Mouse (Mus musculus): Measurements from ENCODE around the gene Ubtd1. TPM values are rescaled to one million over a fixed set of nuclear protein-coding genes. Genes with fewer than 3 reads are reported as not detected.

Gene Ubtd1
- polyA plus RNA-seq (2014; fragmentation: Nextera tagmentation; extraction: Ambion mirVana) = 8.5 and 9.7 TPM in 2 replicates

DNA sequence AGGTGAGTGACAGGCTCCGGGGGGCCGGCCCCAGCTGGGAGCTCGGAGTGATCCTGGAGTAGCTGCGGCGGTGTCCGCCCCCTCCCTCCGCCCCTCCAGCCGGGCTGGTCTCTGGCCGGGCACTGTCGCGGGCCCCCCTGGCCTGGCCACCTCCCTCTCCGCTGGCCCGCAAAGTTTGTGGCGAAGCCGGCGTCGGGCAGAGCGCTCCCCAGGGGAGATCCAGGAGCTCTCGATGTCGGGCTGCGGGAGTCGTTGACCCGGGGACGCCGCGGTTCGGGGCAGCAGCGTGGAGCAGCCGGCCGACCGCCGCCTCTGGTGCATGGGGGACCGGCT is at the start of gene Ubtd1:
TSS of gene Ubtd1 (plus strand) at position 169 of the 333 bp plus-strand sequence.
- H3K9ac ChIP-seq (ENCODE audit: low read length) = peak within 1 kb of the TSS; percentile 67
- H3K27ac ChIP-seq (ENCODE audit: low read depth, low read length) = peak within 1 kb of the TSS; percentile 63
- no peak for DNase-seq (ENCODE audit: low spot score)
- peak within 1 kb of the TSS; percentile 67 for H3K4me3 ChIP-seq (ENCODE audit: low read depth, low read length)
- no peak for ATAC-seq (replicated peaks; ENCODE audit: low FRiP score)
- H3K4me1 ChIP-seq (replicated peaks; ENCODE audit: control insufficient read depth, insufficient read depth, low read length) = peaks cover 6% of the 10 kb centered on the region
- peak within 1 kb of the TSS; percentile 100 for H3K4me2 ChIP-seq (ENCODE audit: low read depth, low read length, severe bottlenecking)
- H3K27me3 ChIP-seq (ENCODE audit: control insufficient read depth, insufficient read depth, low read length) = peaks cover 6% of the 10 kb centered on the region
- no peaks in the 10 kb centered on the region for H3K36me3 ChIP-seq (ENCODE audit: control insufficient read depth, insufficient read depth, low read length)
- WGBS = under 1% methylated on average over 29 of the region's 33 CpGs
- H3K9me3 ChIP-seq (ENCODE audit: control insufficient read depth, low read length) = no peaks in the 10 kb centered on the region

GRCm38 (mm10) chr19:41932686-41933085 is 48.9 kb upstream of the Ubtd1 start:
- H3K9me3 ChIP-seq (ENCODE audit: control insufficient read depth, low read length) = no peaks in the 10 kb centered on the region
- H3K4me2 ChIP-seq (ENCODE audit: low read depth, low read length, severe bottlenecking) = peak overlapping the region; percentile 73
- ATAC-seq (replicated peaks; ENCODE audit: low FRiP score) (peak; percentile 7), DNase-seq (ENCODE audit: low spot score) (no peak)
- WGBS = under 1% methylated on average over 28 of the region's 28 CpGs
- no peaks in the 10 kb centered on the region for H3K27me3 ChIP-seq (ENCODE audit: control insufficient read depth, insufficient read depth, low read length)
- no peak overlapping the region for H3K27ac ChIP-seq (ENCODE audit: low read depth, low read length)
- H3K36me3 ChIP-seq (ENCODE audit: control insufficient read depth, insufficient read depth, low read length) = no peaks in the 10 kb centered on the region
- H3K9ac ChIP-seq (ENCODE audit: low read length) = peak overlapping the region; percentile 78
- peak overlapping the region; percentile 87 for H3K4me3 ChIP-seq (ENCODE audit: low read depth, low read length)
- peaks cover 6% of the 10 kb centered on the region for H3K4me1 ChIP-seq (replicated peaks; ENCODE audit: control insufficient read depth, insufficient read depth, low read length)

DNA sequence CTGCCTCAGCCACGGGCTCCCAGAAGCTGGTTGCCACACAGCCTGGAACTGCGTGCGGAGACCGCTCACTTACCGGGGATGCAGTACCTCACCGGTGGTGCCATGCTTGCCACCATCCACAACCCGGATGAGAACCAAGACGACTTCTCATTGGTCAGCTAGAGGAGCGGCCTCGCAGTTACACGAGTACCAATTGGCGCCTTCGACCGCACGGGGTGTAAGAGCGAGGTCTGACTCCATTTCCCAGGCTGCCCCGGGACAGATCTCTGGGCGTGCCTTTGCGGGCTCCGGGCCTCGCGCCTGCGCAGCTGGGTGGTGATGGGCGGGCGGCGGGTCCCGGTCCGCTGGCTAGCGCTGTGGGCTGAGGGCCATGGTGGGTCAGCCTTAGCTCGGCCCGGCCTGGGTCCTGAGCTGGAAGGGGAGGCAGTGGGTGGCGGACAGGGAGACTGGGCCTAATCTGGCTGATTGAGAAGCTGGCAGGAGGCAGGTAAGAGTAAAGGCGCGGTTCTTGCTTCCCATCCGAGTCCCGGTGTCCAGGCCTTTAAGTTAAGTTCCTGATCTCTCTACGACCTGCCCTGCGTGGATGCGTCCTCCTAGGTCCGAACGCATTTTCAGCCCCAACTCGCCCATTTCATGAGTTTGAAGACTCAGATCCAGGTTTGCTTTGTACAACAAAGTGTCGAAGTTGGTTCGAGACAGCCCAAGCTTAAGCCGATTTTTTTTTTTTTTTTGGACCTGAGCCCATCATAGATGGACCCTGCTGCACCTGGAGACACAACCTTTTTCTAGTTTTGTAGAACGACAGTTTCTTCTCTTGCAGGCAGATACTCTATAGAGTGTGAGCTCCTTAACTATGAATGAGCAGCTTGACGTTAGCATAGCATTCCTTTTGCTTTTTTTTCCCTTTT is 48.1 kb upstream of the Ubtd1 start, which contains the start of the genes Exosc1 and Zdhhc16:
TSS of gene Exosc1 (minus strand) at position 245 of the 908 bp plus-strand sequence.
TSS of gene Zdhhc16 (plus strand) at position 302 of the 908 bp plus-strand sequence.
- H3K36me3 ChIP-seq (ENCODE audit: control insufficient read depth, insufficient read depth, low read length) = no peaks in the 10 kb centered on the region; the same call in 1 of the 2 replicates

GRCm38 (mm10) chr19:41934124-41934523 is 47.4 kb upstream of the Ubtd1 start:
- peak overlapping the region; percentile 73 for H3K4me2 ChIP-seq (ENCODE audit: low read depth, low read length, severe bottlenecking)
- H3K4me1 ChIP-seq (replicated peaks; ENCODE audit: control insufficient read depth, insufficient read depth, low read length) = peaks cover 6% of the 10 kb centered on the region
- no peak overlapping the region for H3K27ac ChIP-seq (ENCODE audit: low read depth, low read length)
- no peaks in the 10 kb centered on the region for H3K9me3 ChIP-seq (ENCODE audit: control insufficient read depth, low read length)
- WGBS = 46% methylated on average over 6 of the region's 6 CpGs
- no peaks in the 10 kb centered on the region; the same call in 1 of the 2 replicates for H3K36me3 ChIP-seq (ENCODE audit: control insufficient read depth, insufficient read depth, low read length)
- H3K27me3 ChIP-seq (ENCODE audit: control insufficient read depth, insufficient read depth, low read length) = no peaks in the 10 kb centered on the region
- H3K4me3 ChIP-seq (ENCODE audit: low read depth, low read length) = peak overlapping the region; percentile 87
- peak overlapping the region; percentile 74 for H3K9ac ChIP-seq (ENCODE audit: low read length)
- ATAC-seq (replicated peaks; ENCODE audit: low FRiP score) = no peak
- no peak for DNase-seq (ENCODE audit: low spot score)

More for the DNA sequence above, 48.1 kb upstream of the Ubtd1 start, which contains the start of the genes Exosc1 and Zdhhc16:
- ATAC-seq (replicated peaks; ENCODE audit: low FRiP score) (peak; percentile 100), DNase-seq (ENCODE audit: low spot score) (peak; percentile 98)
- peak within 1 kb of the TSS; percentile 73 for H3K4me2 ChIP-seq (ENCODE audit: low read depth, low read length, severe bottlenecking)
- H3K27me3 ChIP-seq (ENCODE audit: control insufficient read depth, insufficient read depth, low read length) = no peaks in the 10 kb centered on the region
- H3K27ac ChIP-seq (ENCODE audit: low read depth, low read length) = no peak within 1 kb of the TSS
- under 1% methylated on average over 47 of the region's 47 CpGs for WGBS
- H3K9ac ChIP-seq (ENCODE audit: low read length) = peak within 1 kb of the TSS; percentile 78
- H3K9me3 ChIP-seq (ENCODE audit: control insufficient read depth, low read length) = no peaks in the 10 kb centered on the region
- H3K4me1 ChIP-seq (replicated peaks; ENCODE audit: control insufficient read depth, insufficient read depth, low read length) = peaks cover 6% of the 10 kb centered on the region
- H3K4me3 ChIP-seq (ENCODE audit: low read depth, low read length) = peak within 1 kb of the TSS; percentile 87

GRCm38 (mm10) chr19:41935921-41936320 is 45.6 kb upstream of the Ubtd1 start:
- WGBS = 89% methylated on average over 1 of the region's 1 CpGs
- Histone ChIP-seq H3K4me3 (ENCODE audit: low read depth, low read length) (no peak overlapping the region), H3K27ac (ENCODE audit: low read depth, low read length) (no peak overlapping the region), H3K9me3 (ENCODE audit: control insufficient read depth, low read length) (no peaks in the 10 kb centered on the region), H3K4me2 (ENCODE audit: low read depth, low read length, severe bottlenecking) (no peak overlapping the region), H3K36me3 (ENCODE audit: control insufficient read depth, insufficient read depth, low read length) (peaks cover 3% of the 10 kb centered on the region; the same call in 1 of the 2 replicates), H3K27me3 (ENCODE audit: control insufficient read depth, insufficient read depth, low read length) (no peaks in the 10 kb centered on the region), H3K9ac (ENCODE audit: low read length) (no peak overlapping the region), H3K4me1 (replicated peaks; ENCODE audit: control insufficient read depth, insufficient read depth, low read length) (peaks cover 6% of the 10 kb centered on the region)
- DNase-seq (ENCODE audit: low spot score) = no peak
- ATAC-seq (replicated peaks; ENCODE audit: low FRiP score) = no peak

- peaks cover 16% of the 10 kb centered on the region for H3K36me3 ChIP-seq (ENCODE audit: control insufficient read depth, insufficient read depth, low read length)
- no peak for ATAC-seq (replicated peaks; ENCODE audit: low FRiP score)
Measured at GRCm38 (mm10) chr19:41938539-41938938, 43.0 kb upstream of the Ubtd1 start.

GRCm38 (mm10) chr19:41943841-41944240 is 37.7 kb upstream of the Ubtd1 start:
- no peak overlapping the region for H3K4me3 ChIP-seq (ENCODE audit: low read depth, low read length)
- H3K9me3 ChIP-seq (ENCODE audit: control insufficient read depth, low read length) = no peaks in the 10 kb centered on the region
- no peaks in the 10 kb centered on the region for H3K4me1 ChIP-seq (replicated peaks; ENCODE audit: control insufficient read depth, insufficient read depth, low read length)
- WGBS = 92% methylated on average over 7 of the region's 7 CpGs
- H3K27me3 ChIP-seq (ENCODE audit: control insufficient read depth, insufficient read depth, low read length) = no peaks in the 10 kb centered on the region
- H3K4me2 ChIP-seq (ENCODE audit: low read depth, low read length, severe bottlenecking) = no peak overlapping the region
- no peak for ATAC-seq (replicated peaks; ENCODE audit: low FRiP score)
- DNase-seq (ENCODE audit: low spot score) = no peak
- H3K9ac ChIP-seq (ENCODE audit: low read length) = no peak overlapping the region
- peaks cover 45% of the 10 kb centered on the region for H3K36me3 ChIP-seq (ENCODE audit: control insufficient read depth, insufficient read depth, low read length)
- H3K27ac ChIP-seq (ENCODE audit: low read depth, low read length) = no peak overlapping the region

More at GRCm38 (mm10) chr19:41938539-41938938, 43.0 kb upstream of the Ubtd1 start:
- 95% methylated on average over 5 of the region's 5 CpGs for WGBS
- H3K9me3 ChIP-seq (ENCODE audit: control insufficient read depth, low read length) = no peaks in the 10 kb centered on the region
- DNase-seq (ENCODE audit: low spot score) = no peak
- no peaks in the 10 kb centered on the region for H3K27me3 ChIP-seq (ENCODE audit: control insufficient read depth, insufficient read depth, low read length)
- peaks cover 4% of the 10 kb centered on the region for H3K4me1 ChIP-seq (replicated peaks; ENCODE audit: control insufficient read depth, insufficient read depth, low read length)
- H3K4me3 ChIP-seq (ENCODE audit: low read depth, low read length) = no peak overlapping the region
- no peak overlapping the region for H3K27ac ChIP-seq (ENCODE audit: low read depth, low read length)
- no peak overlapping the region for H3K9ac ChIP-seq (ENCODE audit: low read length)
- no peak overlapping the region for H3K4me2 ChIP-seq (ENCODE audit: low read depth, low read length, severe bottlenecking)

- no peak overlapping the region for H3K4me2 ChIP-seq (ENCODE audit: low read depth, low read length, severe bottlenecking)
- no peak overlapping the region for H3K9ac ChIP-seq (ENCODE audit: low read length)
- no peaks in the 10 kb centered on the region for H3K27me3 ChIP-seq (ENCODE audit: control insufficient read depth, insufficient read depth, low read length)
- 89% methylated on average over 4 of the region's 4 CpGs for WGBS
- H3K4me1 ChIP-seq (replicated peaks; ENCODE audit: control insufficient read depth, insufficient read depth, low read length) = no peaks in the 10 kb centered on the region
- H3K9me3 ChIP-seq (ENCODE audit: control insufficient read depth, low read length) = no peaks in the 10 kb centered on the region
- ATAC-seq (replicated peaks; ENCODE audit: low FRiP score) = no peak
- H3K36me3 ChIP-seq (ENCODE audit: control insufficient read depth, insufficient read depth, low read length) = peaks cover 21% of the 10 kb centered on the region
- DNase-seq (ENCODE audit: low spot score) = no peak
- H3K4me3 ChIP-seq (ENCODE audit: low read depth, low read length) = no peak overlapping the region
- H3K27ac ChIP-seq (ENCODE audit: low read depth, low read length) = no peak overlapping the region
Measured at GRCm38 (mm10) chr19:41952287-41952686, 29.3 kb upstream of the Ubtd1 start.
